Mouse (Mus musculus) lung, postnatal 25 days (tissue): ENCODE results near the gene AC141477.1.
A peak's percentile ranks its signal among the peaks of the same experiment; 100 is the strongest.

Source experiments
- DNase-seq: peaks from one replicate; pipeline ENCODE4 v3.0.0; 2022; ENCODE audit warnings: low spot score

Gene AC141477.1

GRCm38 (mm10) chr10:76408520-76408919, 31.7 kb downstream of the AC141477.1 start:
- no peak for DNase-seq

- no peak for DNase-seq
These were observed 47.6 kb downstream of the AC141477.1 start for GRCm38 (mm10) chr10:76392596-76392995.

- peak; percentile 5 for DNase-seq
These were observed 48.5 kb downstream of the AC141477.1 start for GRCm38 (mm10) chr10:76391786-76392185.

GRCm38 (mm10) chr10:76391166-76391565, 49.1 kb downstream of the AC141477.1 start:
- no peak for DNase-seq
